In genomic region chrX:37191105-37191743, GRCm38 (mm10) we compare ENCODE assay signal across 8 mouse cellular contexts. TPM values are rescaled to one million over a fixed set of nuclear protein-coding genes. Genes with fewer than 3 reads are reported as not detected.
DNase-seq lines count a peak whose midpoint lies in the region; ATAC-seq and TF ChIP-seq lines count a peak whose summit lies in the region.

Gene Ndufa1 (minus strand): TSS chrX:37191163.
Gene Rnf113a1 (plus strand): TSS chrX:37191245.

- DNase-seq in NIH3T3 (ENCODE audit: low read depth) = peak; percentile 75
- DNase-seq in cerebellum, adult 9-11 months = peak; percentile 86
- DNase-seq in frontal cortex, postnatal 10 days (ENCODE audit: low spot score in 2 of 2) = peak; percentile 59 to 80
- DNase-seq in layer of hippocampus, postnatal 10 days (ENCODE audit: low spot score in 2 of 2) = peak; percentile 68 to 78
- peak; percentile 82 for DNase-seq in lung, postnatal 0 days (ENCODE audit: low spot score)
- peak; percentile 57 for DNase-seq in ovary, postnatal 10 days (ENCODE audit: low spot score)
- DNase-seq in thymus, postnatal 0 days (ENCODE audit: low spot score) = peak; percentile 80

- 21% methylated on average over 63 of the region's 63 CpGs for WGBS in hindbrain, embryonic 12.5 days
- 19% methylated on average over 63 of the region's 63 CpGs for WGBS in lung, postnatal 0 days

- H3K9ac ChIP-seq in hindbrain, embryonic 12.5 days = peak within 1 kb of the TSS; percentile 62
- H3K9ac ChIP-seq in lung, postnatal 0 days (replicated peaks; ENCODE audit: low read depth) = peak within 1 kb of the TSS; percentile 23; the same call in 1 of the 2 replicates

- ATAC-seq in hindbrain, embryonic 12.5 days (ENCODE audit: low FRiP score) = peak; percentile 91
- peak; percentile 96 for ATAC-seq in lung, postnatal 0 days

- H3K27ac ChIP-seq in hindbrain, embryonic 12.5 days = peak within 1 kb of the TSS; percentile 75
- peak within 1 kb of the TSS; percentile 32; the same call in 1 of the 2 replicates for H3K27ac ChIP-seq in lung, postnatal 0 days (ENCODE audit: low read length)

- peaks cover 4% of the 10 kb centered on the region; the same call in 1 of the 2 replicates for H3K36me3 ChIP-seq in hindbrain, embryonic 12.5 days
- H3K36me3 ChIP-seq in lung, postnatal 0 days (ENCODE audit: insufficient read depth, low read length) = no peaks in the 10 kb centered on the region

- peaks cover 5% of the 10 kb centered on the region; the same call in 1 of the 2 replicates for H3K4me1 ChIP-seq in hindbrain, embryonic 12.5 days
- H3K4me1 ChIP-seq in lung, postnatal 0 days (ENCODE audit: insufficient read depth, low read depth, low read length) = no peaks in the 10 kb centered on the region

- H3K9me3 ChIP-seq in hindbrain, embryonic 12.5 days (replicated peaks) = no peaks in the 10 kb centered on the region
- H3K9me3 ChIP-seq in lung, postnatal 0 days (ENCODE audit: low read length) = no peaks in the 10 kb centered on the region

- peak within 1 kb of the TSS; percentile 53 for H3K4me3 ChIP-seq in hindbrain, embryonic 12.5 days
- H3K4me3 ChIP-seq in lung, postnatal 0 days (ENCODE audit: low read depth, low read length) = peak within 1 kb of the TSS; percentile 52

- TF ChIP-seq EP300 in lung, postnatal 0 days (IDR thresholded peaks at IDR 0.05) = no peak

- no peak for TF ChIP-seq CTCF in lung, postnatal 0 days (IDR thresholded peaks at IDR 0.05)

- H3K27me3 ChIP-seq in hindbrain, embryonic 12.5 days = no peaks in the 10 kb centered on the region
- no peaks in the 10 kb centered on the region for H3K27me3 ChIP-seq in lung, postnatal 0 days (replicated peaks; ENCODE audit: insufficient read depth, low read length)

- peak within 1 kb of the TSS; percentile 51 for H3K4me2 ChIP-seq in hindbrain, embryonic 12.5 days (replicated peaks)
- H3K4me2 ChIP-seq in lung, postnatal 0 days (replicated peaks; ENCODE audit: low read depth, low read length) = peak within 1 kb of the TSS; percentile 61

RNA-seq across cellular contexts. Expression of gene Ndufa1, which starts in this region (rescaled TPM):
- polyA plus RNA-seq in hindbrain, embryonic 12.5 days (2016; fragmentation: Nextera tagmentation; extraction: Ambion mirVana) = 409 and 458 TPM in 2 replicates
- total RNA-seq in layer of hippocampus, postnatal 10 days (2021) = 100 to 1,000 TPM; 233 to 247 TPM
- polyA plus RNA-seq in lung, postnatal 0 days (2015; fragmentation: Nextera tagmentation; extraction: Ambion mirVana) = 456 and 541 TPM in 2 replicates
- polyA plus RNA-seq in thymus, postnatal 0 days (2015; fragmentation: Nextera tagmentation; extraction: Ambion mirVana) = 690 and 722 TPM in 2 replicates

RNA-seq across cellular contexts. Expression of gene Rnf113a1, which starts in this region (rescaled TPM):
- polyA plus RNA-seq in hindbrain, embryonic 12.5 days (2016; fragmentation: Nextera tagmentation; extraction: Ambion mirVana) = 16.0 and 19.3 TPM in 2 replicates
- total RNA-seq in layer of hippocampus, postnatal 10 days (2021) = 1 to 10 TPM; 6.9 to 8.4 TPM
- 5.3 and 6.1 TPM in 2 replicates for polyA plus RNA-seq in lung, postnatal 0 days (2015; fragmentation: Nextera tagmentation; extraction: Ambion mirVana)
- 16.7 and 17.5 TPM in 2 replicates for polyA plus RNA-seq in thymus, postnatal 0 days (2015; fragmentation: Nextera tagmentation; extraction: Ambion mirVana)

Comparison
In these comparisons a context has a peak if more than half of its experiments do, and no peak if none do; other contexts are left out.
1. Peak in every context shown above with its lines: DNase-seq, ATAC-seq, H3K4me3 ChIP-seq and H3K27ac ChIP-seq.